Mouse (Mus musculus) spleen, postnatal 0 days (tissue): Measurements from ENCODE around the gene Ppm1k. TPM values are rescaled to one million over a fixed set of nuclear protein-coding genes. Genes with fewer than 3 reads are reported as not detected.

Experiments used
- polyA plus RNA-seq: library from polyadenylated mRNA; unstranded; fragments of >200 nt; fragmentation: Nextera tagmentation; extraction: Ambion mirVana; gene quantifications from 2 replicates; pipeline ENCODE4 v1.2.1, GENCODE M21; 2015

The Ppm1k gene
- polyA plus RNA-seq = 1.00 and 1.5 TPM in 2 replicates

GRCm38 (mm10) chr6:57535386-57535936 is at the start of gene Ppm1k:
TSS of gene Ppm1k (minus strand) at chr6:57535468.

GRCm38 (mm10) chr6:57580881-57581548 is 45.7 kb upstream of the Ppm1k start, which contains the start of gene Herc6:
TSS of gene Herc6 (plus strand) at chr6:57581000.

Other genes starting within 250 kb of the Ppm1k start
- gene Vmn1r16, start 206.0 kb downstream of the Ppm1k start, polyA plus RNA-seq = not detected in 2 replicates
- gene Vmn1r17, start 171.7 kb downstream of the Ppm1k start, polyA plus RNA-seq = not detected in 2 replicates
- gene Vmn1r18, start 139.7 kb downstream of the Ppm1k start, polyA plus RNA-seq = not detected in 2 replicates
- gene Vmn1r19, start 131.7 kb downstream of the Ppm1k start, polyA plus RNA-seq = not detected in 2 replicates
- not detected in 2 replicates for gene Vmn1r20, start 106.5 kb downstream of the Ppm1k start, polyA plus RNA-seq
- gene Herc6, start 45.5 kb upstream of the Ppm1k start, polyA plus RNA-seq = 8.0 and 10.5 TPM in 2 replicates
- 9.5 and 10.5 TPM in 2 replicates for gene Pyurf, start 156.6 kb upstream of the Ppm1k start, polyA plus RNA-seq
- gene Lancl2, start 167.1 kb upstream of the Ppm1k start, polyA plus RNA-seq = 14.5 and 15.5 TPM in 2 replicates